Mouse (Mus musculus): ENCODE results near the gene Otog. TPM values are rescaled to one million over a fixed set of nuclear protein-coding genes. Genes with fewer than 3 reads are reported as not detected.

Gene Otog
- 0.01 TPM in 1 of 2 replicates, not detected in the other for polyA plus RNA-seq (2015; fragmentation: Nextera tagmentation; extraction: Ambion mirVana)

DNA sequence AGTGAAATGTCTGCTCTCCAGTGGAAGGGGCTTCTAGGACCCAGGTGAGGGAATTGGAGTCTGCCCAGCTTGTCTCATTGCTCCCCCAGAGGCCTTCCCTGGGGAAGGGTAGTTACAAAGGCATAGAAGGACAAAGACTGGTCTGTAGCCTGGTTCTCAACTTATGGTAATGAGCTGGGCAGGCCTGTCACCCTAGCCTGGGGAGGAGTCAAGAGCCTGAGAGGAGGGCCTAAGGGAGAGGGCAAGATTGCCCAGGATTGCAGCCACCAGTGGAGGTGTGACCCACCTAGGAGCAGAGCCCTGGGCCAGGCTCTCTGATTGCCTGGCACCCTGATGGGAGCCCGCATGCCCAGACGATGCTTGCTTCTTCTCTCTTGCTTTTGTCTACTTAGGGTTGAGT is at the start of gene Otog:
Otog (plus strand) TSS at position 292 of the 400 bp plus-strand sequence.
- no peak for ATAC-seq (replicated peaks; ENCODE audit: low FRiP score, low read depth)

DNA sequence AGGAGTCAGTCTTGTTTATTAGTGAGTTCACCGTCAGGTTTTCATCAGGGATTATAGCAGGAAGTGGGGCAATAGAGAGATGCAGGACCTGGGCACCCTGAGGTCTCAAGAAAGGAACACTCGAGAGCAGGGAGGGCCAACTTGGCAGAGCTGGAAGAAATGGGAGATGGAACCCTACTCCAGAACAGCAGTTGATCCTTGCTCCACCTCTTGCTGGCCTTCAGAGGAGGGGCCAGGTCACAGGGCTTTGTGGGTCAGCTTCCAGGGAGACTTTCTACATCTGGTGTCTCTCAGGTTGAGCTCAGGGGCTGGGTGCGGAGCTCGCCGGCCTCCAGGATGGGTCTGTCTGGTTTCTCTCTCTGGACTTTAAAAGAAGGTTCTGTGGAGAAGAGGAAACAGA is 45.4 kb upstream of the Otog start:
- H3K36me3 ChIP-seq (ENCODE audit: insufficient read depth, low read length) = no peaks in the 10 kb centered on the region
- no peaks in the 10 kb centered on the region for H3K27me3 ChIP-seq (ENCODE audit: insufficient read depth, low read length)
- H3K4me2 ChIP-seq (ENCODE audit: low read length) = no peak overlapping the region
- H3K4me3 ChIP-seq (replicated peaks; ENCODE audit: low read depth, low read length) = no peak overlapping the region
- ATAC-seq (replicated peaks; ENCODE audit: low FRiP score, low read depth) (no peak), DNase-seq (ENCODE audit: low spot score) (no peak)
- WGBS = 70% methylated on average over 5 of the region's 5 CpGs
- no peaks in the 10 kb centered on the region for H3K9me3 ChIP-seq (replicated peaks; ENCODE audit: low read length)
- no peaks in the 10 kb centered on the region for H3K4me1 ChIP-seq (replicated peaks; ENCODE audit: insufficient read depth, low read length)
- H3K9ac ChIP-seq (ENCODE audit: low read depth, low read length) = no peak overlapping the region
- no peak overlapping the region for H3K27ac ChIP-seq
- no peak for TF ChIP-seq CTCF (IDR thresholded peaks at IDR 0.05; ENCODE audit: low read depth)

More for the DNA sequence above, at the start of gene Otog:
- Histone ChIP-seq H3K9ac (ENCODE audit: low read depth, low read length) (no peak within 1 kb of the TSS), H3K27me3 (ENCODE audit: insufficient read depth, low read length) (no peaks in the 10 kb centered on the region), H3K36me3 (ENCODE audit: insufficient read depth, low read length) (no peaks in the 10 kb centered on the region), H3K4me3 (replicated peaks; ENCODE audit: low read depth, low read length) (no peak within 1 kb of the TSS), H3K9me3 (replicated peaks; ENCODE audit: low read length) (no peaks in the 10 kb centered on the region), H3K4me1 (replicated peaks; ENCODE audit: insufficient read depth, low read length) (no peaks in the 10 kb centered on the region), H3K27ac (no peak within 1 kb of the TSS), H3K4me2 (ENCODE audit: low read length) (no peak within 1 kb of the TSS)
- no peak for DNase-seq (ENCODE audit: low spot score)
- TF ChIP-seq CTCF (IDR thresholded peaks at IDR 0.05; ENCODE audit: low read depth) = no peak
- 44% methylated on average over 2 of the region's 2 CpGs for WGBS

DNA sequence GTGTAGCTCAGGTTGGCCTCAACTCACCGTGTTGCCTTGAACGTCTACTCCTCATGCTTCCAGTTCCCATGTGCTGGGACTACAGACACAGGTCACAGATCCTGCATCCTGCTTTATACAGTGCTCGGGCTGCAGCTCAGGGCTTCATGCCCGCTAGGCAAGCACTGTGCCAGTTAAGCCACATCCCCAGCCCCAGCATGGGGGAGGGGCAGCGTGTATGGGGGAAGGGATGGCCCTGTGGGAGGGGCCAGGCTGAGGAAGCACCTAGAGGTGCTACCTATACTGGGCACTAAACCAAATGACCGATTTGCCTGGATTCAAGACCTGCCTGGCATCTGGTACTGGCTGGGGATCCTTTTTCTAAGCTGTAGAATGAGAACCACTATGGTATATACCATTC is 40.8 kb upstream of the Otog start:
- Histone ChIP-seq H3K4me2 (ENCODE audit: low read length) (no peak overlapping the region), H3K4me3 (replicated peaks; ENCODE audit: low read depth, low read length) (no peak overlapping the region), H3K9ac (ENCODE audit: low read depth, low read length) (no peak overlapping the region), H3K36me3 (ENCODE audit: insufficient read depth, low read length) (no peaks in the 10 kb centered on the region), H3K9me3 (replicated peaks; ENCODE audit: low read length) (no peaks in the 10 kb centered on the region), H3K4me1 (replicated peaks; ENCODE audit: insufficient read depth, low read length) (no peaks in the 10 kb centered on the region), H3K27ac (no peak overlapping the region), H3K27me3 (ENCODE audit: insufficient read depth, low read length) (no peaks in the 10 kb centered on the region)
- 69% methylated on average over 6 of the region's 6 CpGs for WGBS
- DNase-seq (ENCODE audit: low spot score) (no peak), ATAC-seq (replicated peaks; ENCODE audit: low FRiP score, low read depth) (no peak)
- TF ChIP-seq CTCF (IDR thresholded peaks at IDR 0.05; ENCODE audit: low read depth) = no peak

DNA sequence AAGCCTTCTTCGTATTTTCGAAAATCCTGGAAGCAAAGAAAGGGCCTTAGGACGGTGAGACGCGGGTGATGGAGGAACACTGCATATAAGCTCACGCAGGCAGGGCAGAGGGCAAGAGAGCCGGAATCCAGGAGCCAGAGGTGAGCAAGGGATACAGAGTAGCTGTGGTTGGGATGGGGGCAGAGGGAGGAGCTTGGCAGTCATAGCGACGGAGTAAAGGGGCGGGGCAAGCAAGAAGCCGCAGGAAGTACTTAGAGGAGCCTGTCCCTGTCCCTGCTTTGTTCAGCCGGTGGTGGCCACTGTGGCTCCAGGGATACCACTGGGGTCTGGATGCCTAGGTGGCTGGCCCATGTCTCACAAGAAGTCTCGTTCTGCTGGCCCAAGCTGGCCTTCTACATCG is 39.1 kb upstream of the Otog start:
- peak; percentile 68 for DNase-seq (ENCODE audit: low spot score)
- Histone ChIP-seq H3K9ac (ENCODE audit: low read depth, low read length) (no peak overlapping the region), H3K4me1 (replicated peaks; ENCODE audit: insufficient read depth, low read length) (no peaks in the 10 kb centered on the region), H3K27me3 (ENCODE audit: insufficient read depth, low read length) (no peaks in the 10 kb centered on the region), H3K4me3 (replicated peaks; ENCODE audit: low read depth, low read length) (no peak overlapping the region), H3K27ac (no peak overlapping the region), H3K9me3 (replicated peaks; ENCODE audit: low read length) (no peaks in the 10 kb centered on the region), H3K36me3 (ENCODE audit: insufficient read depth, low read length) (no peaks in the 10 kb centered on the region), H3K4me2 (ENCODE audit: low read length) (no peak overlapping the region)
- 0 out of 2 replicates have a peak, but pooled peaks have one; percentile 5 for TF ChIP-seq CTCF (IDR thresholded peaks at IDR 0.05; ENCODE audit: low read depth)
- ATAC-seq (replicated peaks; ENCODE audit: low FRiP score, low read depth) = no peak
- WGBS = 17% methylated on average over 14 of the region's 14 CpGs

DNA sequence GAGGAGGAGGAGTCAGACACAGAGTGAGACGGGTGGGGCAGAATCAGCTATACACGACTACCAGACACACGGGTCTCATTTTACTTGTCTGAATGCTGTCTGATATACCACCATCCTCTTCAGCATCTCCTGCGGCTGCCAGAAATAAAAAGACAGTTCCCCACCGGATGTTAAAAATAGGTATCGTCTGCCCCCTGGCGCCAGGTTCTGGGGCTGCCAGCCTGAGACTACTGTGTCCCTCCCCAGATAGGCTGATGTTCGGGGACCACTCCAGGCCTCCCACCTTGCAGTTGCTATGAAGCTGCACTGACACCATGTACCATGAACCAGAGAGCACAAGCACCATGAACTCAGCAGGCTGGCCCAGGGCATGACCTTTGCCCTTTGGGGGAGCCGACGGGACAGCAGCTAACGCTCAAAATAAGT is 36.7 kb upstream of the Otog start:
- no peak overlapping the region for H3K9ac ChIP-seq (ENCODE audit: low read depth, low read length)
- TF ChIP-seq CTCF (IDR thresholded peaks at IDR 0.05; ENCODE audit: low read depth) = peak; percentile 64
- peak; percentile 65 for DNase-seq (ENCODE audit: low spot score)
- no peak overlapping the region for H3K4me3 ChIP-seq (replicated peaks; ENCODE audit: low read depth, low read length)
- no peaks in the 10 kb centered on the region for H3K36me3 ChIP-seq (ENCODE audit: insufficient read depth, low read length)
- H3K27ac ChIP-seq = no peak overlapping the region
- no peak for ATAC-seq (replicated peaks; ENCODE audit: low FRiP score, low read depth)
- no peak overlapping the region for H3K4me2 ChIP-seq (ENCODE audit: low read length)
- H3K9me3 ChIP-seq (replicated peaks; ENCODE audit: low read length) = no peaks in the 10 kb centered on the region
- no peaks in the 10 kb centered on the region for H3K27me3 ChIP-seq (ENCODE audit: insufficient read depth, low read length)
- 25% methylated on average over 11 of the region's 11 CpGs for WGBS
- no peaks in the 10 kb centered on the region for H3K4me1 ChIP-seq (replicated peaks; ENCODE audit: insufficient read depth, low read length)

DNA sequence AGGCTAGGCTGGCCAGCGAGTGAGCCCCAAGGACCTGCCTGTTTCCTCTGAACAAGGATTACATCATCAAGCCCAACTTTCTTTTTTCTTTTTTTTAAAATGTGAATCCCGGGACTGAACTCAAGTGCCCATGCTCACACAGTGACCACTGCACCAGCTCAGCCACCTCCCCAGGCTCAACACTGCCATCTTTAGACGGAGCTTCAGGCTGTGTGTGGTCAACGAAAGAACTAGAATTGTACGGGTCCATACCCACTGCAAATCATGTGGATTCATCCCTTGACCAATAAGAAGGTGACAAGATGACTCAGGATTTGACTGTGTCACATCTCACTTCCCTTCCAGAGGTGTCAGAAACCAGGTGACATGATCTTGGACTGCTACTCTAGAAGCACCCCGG is 36.0 kb upstream of the Otog start:
- H3K36me3 ChIP-seq (ENCODE audit: insufficient read depth, low read length) = no peaks in the 10 kb centered on the region
- peak; percentile 30; the same call in 1 of the 2 replicates for TF ChIP-seq CTCF (IDR thresholded peaks at IDR 0.05; ENCODE audit: low read depth)
- no peak overlapping the region for H3K27ac ChIP-seq
- no peaks in the 10 kb centered on the region for H3K9me3 ChIP-seq (replicated peaks; ENCODE audit: low read length)
- no peak overlapping the region for H3K4me2 ChIP-seq (ENCODE audit: low read length)
- H3K4me1 ChIP-seq (replicated peaks; ENCODE audit: insufficient read depth, low read length) = no peaks in the 10 kb centered on the region
- DNase-seq (ENCODE audit: low spot score) = no peak
- WGBS = 66% methylated on average over 6 of the region's 6 CpGs
- H3K27me3 ChIP-seq (ENCODE audit: insufficient read depth, low read length) = no peaks in the 10 kb centered on the region
- H3K9ac ChIP-seq (ENCODE audit: low read depth, low read length) = no peak overlapping the region
- ATAC-seq (replicated peaks; ENCODE audit: low FRiP score, low read depth) = no peak
- H3K4me3 ChIP-seq (replicated peaks; ENCODE audit: low read depth, low read length) = no peak overlapping the region

DNA sequence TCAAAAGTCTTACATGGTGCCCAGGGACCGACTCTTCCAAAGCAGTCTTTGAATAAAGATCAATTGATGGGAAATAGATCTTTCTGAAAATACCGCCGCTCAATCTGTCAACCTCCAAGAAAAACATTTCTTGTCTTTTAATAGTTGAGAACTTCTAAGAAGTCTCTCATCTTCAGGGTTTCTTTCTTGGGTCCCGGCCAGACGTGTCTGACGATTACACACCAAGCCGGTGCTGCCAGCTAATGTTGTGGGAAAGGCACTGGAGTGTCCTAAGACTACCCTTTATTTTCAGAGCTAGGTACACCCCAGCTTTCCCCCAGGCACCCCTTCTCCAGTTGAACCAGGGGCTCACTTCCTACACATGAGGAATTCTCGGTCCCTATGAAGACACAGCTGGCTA is 32.7 kb upstream of the Otog start:
- no peak for ATAC-seq (replicated peaks; ENCODE audit: low FRiP score, low read depth)
- no peak overlapping the region for H3K4me3 ChIP-seq (replicated peaks; ENCODE audit: low read depth, low read length)
- no peak overlapping the region for H3K27ac ChIP-seq
- no peaks in the 10 kb centered on the region for H3K36me3 ChIP-seq (ENCODE audit: insufficient read depth, low read length)
- H3K27me3 ChIP-seq (ENCODE audit: insufficient read depth, low read length) = no peaks in the 10 kb centered on the region
- no peak for DNase-seq (ENCODE audit: low spot score)
- no peak overlapping the region for H3K4me2 ChIP-seq (ENCODE audit: low read length)
- 86% methylated on average over 8 of the region's 8 CpGs for WGBS
- H3K9me3 ChIP-seq (replicated peaks; ENCODE audit: low read length) = no peaks in the 10 kb centered on the region
- H3K9ac ChIP-seq (ENCODE audit: low read depth, low read length) = no peak overlapping the region
- TF ChIP-seq CTCF (IDR thresholded peaks at IDR 0.05; ENCODE audit: low read depth) = no peak
- no peaks in the 10 kb centered on the region for H3K4me1 ChIP-seq (replicated peaks; ENCODE audit: insufficient read depth, low read length)
